Comparison of ENCODE assay signal across 11 mouse cellular contexts in genomic region chr1:166279580-166280206, GRCm38 (mm10). TPM values are rescaled to one million over a fixed set of nuclear protein-coding genes. Genes with fewer than 3 reads are reported as not detected.
DNase-seq lines count a peak whose midpoint lies in the region; ATAC-seq and TF ChIP-seq lines count a peak whose summit lies in the region.
"Had no signal": no experiment of that assay in that cellular context is flagged by ENCODE, and none has a peak within 500 bp of the region (broad histone marks: within the 10 kb centered on the region; RNA-seq: fewer than 3 reads in every experiment).

No protein-coding gene starts in this region.

- DNase-seq in left cerebral cortex, adult 2 months (ENCODE audit: extremely low spot score in 1 of 2, low spot score in 2 of 2), result no peak
- no peak for DNase-seq in left cerebral cortex, adult 11 months (ENCODE audit: low spot score)
- peak; percentile 92 for DNase-seq in midbrain, embryonic 11.5 days (ENCODE audit: low spot score, missing footprints)
- DNase-seq in retina, postnatal 1 day, result peak; percentile 58
- DNase-seq in urinary bladder, adult 2 months (ENCODE audit: low spot score), result no peak
- no peak for DNase-seq in thymus, adult 2 months
- DNase-seq: B cell, adult 2 months; kidney, postnatal 4 days had no signal

- H3K9ac ChIP-seq in forebrain, embryonic 16.5 days (replicated peaks; ENCODE audit: low read depth, low read length), result no peak overlapping the region
- peak overlapping the region; percentile 56 for H3K9ac ChIP-seq in midbrain, embryonic 11.5 days (ENCODE audit: low read length)

- peak overlapping the region; percentile 81 for H3K27ac ChIP-seq in left cerebral cortex, adult 2 months
- peak overlapping the region; percentile 6 for H3K27ac ChIP-seq in forebrain, embryonic 16.5 days (ENCODE audit: low read length)
- peak overlapping the region; percentile 97 for H3K27ac ChIP-seq in midbrain, embryonic 11.5 days (ENCODE audit: low read depth, low read length)
- H3K27ac ChIP-seq in thymus, adult 2 months (ENCODE audit: control insufficient read depth, insufficient read depth, low read length), result no peak overlapping the region

- 9% methylated on average over 9 of the region's 9 CpGs for WGBS in forebrain, embryonic 16.5 days
- 13% methylated on average over 9 of the region's 9 CpGs for WGBS in midbrain, embryonic 11.5 days
- WGBS in thymus, adult 2 months, result 68% methylated on average over 9 of the region's 9 CpGs

- TF ChIP-seq CTCF in left cerebral cortex, adult 2 months (IDR thresholded peaks at IDR 0.05), result no peak
- TF ChIP-seq CTCF in thymus, adult 2 months (IDR thresholded peaks at IDR 0.05; ENCODE audit: borderline replicate concordance, control insufficient read depth, extremely low read depth, insufficient read depth, low read length, poor library complexity), result no peak

- H3K9me3 ChIP-seq in forebrain, embryonic 16.5 days (ENCODE audit: control insufficient read depth, low read length), result no peaks in the 10 kb centered on the region
- H3K9me3 ChIP-seq in midbrain, embryonic 11.5 days (ENCODE audit: control insufficient read depth, low read length), result no peaks in the 10 kb centered on the region

- H3K27me3 ChIP-seq in forebrain, embryonic 16.5 days (replicated peaks; ENCODE audit: control insufficient read depth, insufficient read depth, low read length), result no peaks in the 10 kb centered on the region
- no peaks in the 10 kb centered on the region for H3K27me3 ChIP-seq in midbrain, embryonic 11.5 days (ENCODE audit: control insufficient read depth, insufficient read depth, low read length)
- no peaks in the 10 kb centered on the region; the same call in 1 of the 2 replicates for H3K27me3 ChIP-seq in thymus, adult 2 months (ENCODE audit: control insufficient read depth, insufficient read depth, low read length)

- intact Hi-C loops in left cerebral cortex, adult 2 months (cut with DNase I), result loop anchor here (2.0 kb wide), 1 partner anchor 25 kb away; no protein-coding TSS in a partner anchor

- H3K4me2 ChIP-seq in forebrain, embryonic 16.5 days (ENCODE audit: low read length), result peak overlapping the region; percentile 1; the same call in 1 of the 2 replicates
- H3K4me2 ChIP-seq in midbrain, embryonic 11.5 days, result peak overlapping the region; percentile 36

- peaks cover 56% of the 10 kb centered on the region for H3K4me1 ChIP-seq in forebrain, embryonic 16.5 days (replicated peaks; ENCODE audit: control insufficient read depth, insufficient read depth, low read length)
- H3K4me1 ChIP-seq in midbrain, embryonic 11.5 days (ENCODE audit: control insufficient read depth, insufficient read depth, low read length), result peaks cover 71% of the 10 kb centered on the region
- H3K4me1 ChIP-seq in thymus, adult 2 months (replicated peaks; ENCODE audit: control insufficient read depth, insufficient read depth, low read length), result no peaks in the 10 kb centered on the region

- no peak overlapping the region for H3K4me3 ChIP-seq in left cerebral cortex, adult 2 months
- no peak overlapping the region for H3K4me3 ChIP-seq in forebrain, embryonic 16.5 days (replicated peaks; ENCODE audit: low read length)
- H3K4me3 ChIP-seq in midbrain, embryonic 11.5 days (ENCODE audit: low read depth, low read length), result no peak overlapping the region
- H3K4me3 ChIP-seq in thymus, adult 2 months (ENCODE audit: control insufficient read depth, insufficient read depth, low read length), result no peak overlapping the region

- no peak for ATAC-seq in forebrain, embryonic 16.5 days
- peak; percentile 33 for ATAC-seq in midbrain, embryonic 11.5 days (ENCODE audit: low FRiP score)
- ATAC-seq in megakaryocyte progenitor cell, adult 5-6 weeks (replicated peaks; ENCODE audit: poor library complexity), result no peak

- no peaks in the 10 kb centered on the region for H3K36me3 ChIP-seq in forebrain, embryonic 16.5 days (ENCODE audit: control insufficient read depth, insufficient read depth)
- H3K36me3 ChIP-seq in midbrain, embryonic 11.5 days (ENCODE audit: control insufficient read depth, insufficient read depth, low read length), result no peaks in the 10 kb centered on the region
- H3K36me3 ChIP-seq in thymus, adult 2 months (ENCODE audit: control insufficient read depth, insufficient read depth, low read length), result no peaks in the 10 kb centered on the region

- TF ChIP-seq POLR2A in thymus, adult 2 months (IDR thresholded peaks at IDR 0.05; ENCODE audit: control insufficient read depth, extremely low read depth, insufficient read depth, low read length, poor library complexity), result no peak

RNA-seq across cellular contexts. Expression of gene Ildr2, which starts 25.8 kb away (rescaled TPM):
- 100 to 1,000 TPM; 111 to 119 TPM for total RNA-seq in left cerebral cortex, adult 2 months (2021)
- polyA plus RNA-seq in forebrain, embryonic 16.5 days (2015; fragmentation: Nextera tagmentation; extraction: Ambion mirVana), result 2.9 and 3.2 TPM in 2 replicates
- polyA plus RNA-seq in midbrain, embryonic 11.5 days (2014; fragmentation: Nextera tagmentation; extraction: Ambion mirVana), result 12.2 and 12.8 TPM in 2 replicates
- polyA plus RNA-seq in urinary bladder, adult 2 months (2012; rRNA removed), result 2.7 and 3.4 TPM in 2 replicates
- 0.40 and 0.59 TPM in 2 replicates for polyA plus RNA-seq in thymus, adult 2 months (2012; rRNA removed)
- not detected in 2 replicates for total RNA-seq in megakaryocyte progenitor cell, adult 5-6 weeks (2015)
- total RNA-seq in megakaryocyte progenitor cell, adult 5-6 weeks (2017), result not detected in 2 replicates

RNA-seq across cellular contexts. Expression of gene Mael, which starts 41.1 kb away (rescaled TPM):
- total RNA-seq in left cerebral cortex, adult 2 months (2021), result not detected
- polyA plus RNA-seq in forebrain, embryonic 16.5 days (2015; fragmentation: Nextera tagmentation; extraction: Ambion mirVana), result not detected in 2 replicates
- 0.08 TPM in 1 of 2 replicates, not detected in the other for polyA plus RNA-seq in midbrain, embryonic 11.5 days (2014; fragmentation: Nextera tagmentation; extraction: Ambion mirVana)
- not detected in 2 replicates for polyA plus RNA-seq in urinary bladder, adult 2 months (2012; rRNA removed)
- 0.05 TPM in 1 of 2 replicates, not detected in the other for polyA plus RNA-seq in thymus, adult 2 months (2012; rRNA removed)
- total RNA-seq in megakaryocyte progenitor cell, adult 5-6 weeks (2015), result not detected in 2 replicates
- total RNA-seq in megakaryocyte progenitor cell, adult 5-6 weeks (2017), result not detected in 2 replicates
- total RNA-seq: heart, postnatal 10 days had no signal

Comparison
In these comparisons a context has a peak if more than half of its experiments do, and no peak if none do; other contexts are left out.
1. DNase-seq: peak in midbrain, embryonic 11.5 days (single experiment) and retina, postnatal 1 day (single experiment); none in left cerebral cortex, adult 2 months (0 of 2), left cerebral cortex, adult 11 months (single experiment), urinary bladder, adult 2 months (single experiment) and thymus, adult 2 months (single experiment).